Mouse (Mus musculus) natural killer cell, adult 2 months (primary cell): ENCODE measurements around the gene Gng11.

ENCODE experiments used
- DNase-seq, 2 experiments: peaks; one replicate each; pipeline ENCODE4 v3.0.0; 2022; ENCODE audit warnings: low spot score in 2 of 2

The Gng11 gene

GRCm38 (mm10) chr6:4003890-4004306 is at the start of gene Gng11:
Gene Gng11, plus strand, starts transcription at chr6:4003904.
- DNase-seq = peak in 1 of 2 experiments; percentile 0

GRCm38 (mm10) chr6:3954969-3955368 is 48.7 kb upstream of the Gng11 start:
- no peak for DNase-seq

GRCm38 (mm10) chr6:3967676-3968626 is 35.8 kb upstream of the Gng11 start:
- DNase-seq = no peak

GRCm38 (mm10) chr6:3973679-3974078 is 30.0 kb upstream of the Gng11 start:
- DNase-seq = no peak

- no peak for DNase-seq
Observed at GRCm38 (mm10) chr6:3982661-3983284, 20.9 kb upstream of the Gng11 start.

- DNase-seq = no peak
Observed at GRCm38 (mm10) chr6:3988750-3989149, 15.0 kb upstream of the Gng11 start, which contains the start of gene Tfpi2. Gene Tfpi2, minus strand, starts transcription at chr6:3988919.

- DNase-seq = no peak
Observed at GRCm38 (mm10) chr6:3993492-3993891, 10.2 kb upstream of the Gng11 start, which contains the start of gene Gngt1. Gene Gngt1, plus strand, starts transcription at chr6:3993792.

- DNase-seq = no peak
Observed at GRCm38 (mm10) chr6:3998089-3998488, 5.6 kb upstream of the Gng11 start.

GRCm38 (mm10) chr6:3999296-3999695 is 4.4 kb upstream of the Gng11 start:
- DNase-seq = no peak

- no peak for DNase-seq
Observed at GRCm38 (mm10) chr6:4000716-4001115, 3.0 kb upstream of the Gng11 start.

- no peak for DNase-seq
Observed at GRCm38 (mm10) chr6:4003445-4003844, 259 bp upstream of the Gng11 start.

GRCm38 (mm10) chr6:4004808-4005207 is 1.1 kb downstream of the Gng11 start:
- DNase-seq = no peak

GRCm38 (mm10) chr6:4008501-4009040 is 4.9 kb downstream of the Gng11 start:
- DNase-seq = no peak

GRCm38 (mm10) chr6:4009548-4009947 is 5.8 kb downstream of the Gng11 start:
- DNase-seq = no peak

- no peak for DNase-seq
Observed at GRCm38 (mm10) chr6:4022645-4023044, 18.9 kb downstream of the Gng11 start.

- no peak for DNase-seq
Observed at GRCm38 (mm10) chr6:4026367-4026766, 22.7 kb downstream of the Gng11 start.

- no peak for DNase-seq
Observed at GRCm38 (mm10) chr6:4030956-4031355, 27.3 kb downstream of the Gng11 start.

- no peak for DNase-seq
Observed at GRCm38 (mm10) chr6:4041821-4042220, 38.1 kb downstream of the Gng11 start.

- DNase-seq = no peak
Observed at GRCm38 (mm10) chr6:4047200-4047599, 43.5 kb downstream of the Gng11 start.

- no peak for DNase-seq
Observed at GRCm38 (mm10) chr6:4052843-4053242, 49.1 kb downstream of the Gng11 start.

GRCm38 (mm10) chr6:4054387-4054786 is 50.7 kb downstream of the Gng11 start:
- DNase-seq = no peak
